Mouse (Mus musculus): ENCODE results near the gene Ociad2. TPM values are rescaled to one million over a fixed set of nuclear protein-coding genes. Genes with fewer than 3 reads are reported as not detected.
A peak's percentile ranks its signal among the peaks of the same experiment; 100 is the strongest.

The Ociad2 gene
- polyA plus RNA-seq, 1 experiment from 2014 or later: 1.2 TPM

GRCm38 (mm10) chr5:73379908-73380307, 39.1 kb upstream of the Ociad2 start:
- H3K36me3 ChIP-seq (replicated peaks; ENCODE audit: insufficient read depth, low read length): no peaks in the 10 kb centered on the region
- no peak overlapping the region for H3K9ac ChIP-seq (replicated peaks)
- peak; percentile 92 for TF ChIP-seq CTCF (IDR thresholded peaks at IDR 0.05; ENCODE audit: low read depth)
- no peak for TF ChIP-seq EP300 (IDR thresholded peaks at IDR 0.05; ENCODE audit: low read depth)
- no peak overlapping the region for H3K4me2 ChIP-seq (ENCODE audit: low read depth, low read length)
- no peaks in the 10 kb centered on the region for H3K4me1 ChIP-seq (ENCODE audit: insufficient read depth)
- H3K4me3 ChIP-seq (ENCODE audit: low read depth, low read length): no peak overlapping the region
- peak; percentile 79 for ATAC-seq
- no peaks in the 10 kb centered on the region for H3K9me3 ChIP-seq (ENCODE audit: low read length)
- 30% methylated on average over 3 of the region's 3 CpGs for WGBS (ENCODE audit: insufficient replicate concordance)
- DNase-seq: peak; percentile 88
- no peaks in the 10 kb centered on the region for H3K27me3 ChIP-seq (ENCODE audit: insufficient read depth, low read length)
- no peak overlapping the region for H3K27ac ChIP-seq (ENCODE audit: low read depth)

GRCm38 (mm10) chr5:73376491-73376890, 35.7 kb upstream of the Ociad2 start:
- TF ChIP-seq EP300 (IDR thresholded peaks at IDR 0.05; ENCODE audit: low read depth) (no peak), CTCF (IDR thresholded peaks at IDR 0.05; ENCODE audit: low read depth) (no peak)
- Histone ChIP-seq H3K9ac (replicated peaks) (no peak overlapping the region), H3K4me2 (ENCODE audit: low read depth, low read length) (no peak overlapping the region), H3K9me3 (ENCODE audit: low read length) (no peaks in the 10 kb centered on the region), H3K27me3 (ENCODE audit: insufficient read depth, low read length) (no peaks in the 10 kb centered on the region), H3K27ac (ENCODE audit: low read depth) (no peak overlapping the region), H3K4me1 (ENCODE audit: insufficient read depth) (no peaks in the 10 kb centered on the region), H3K4me3 (ENCODE audit: low read depth, low read length) (no peak overlapping the region), H3K36me3 (replicated peaks; ENCODE audit: insufficient read depth, low read length) (no peaks in the 10 kb centered on the region)
- WGBS (ENCODE audit: insufficient replicate concordance): 65% methylated on average over 7 of the region's 7 CpGs
- DNase-seq (no peak), ATAC-seq (no peak)

- H3K4me3 ChIP-seq (ENCODE audit: low read depth, low read length): no peak overlapping the region
- no peak for TF ChIP-seq CTCF (IDR thresholded peaks at IDR 0.05; ENCODE audit: low read depth)
- TF ChIP-seq EP300 (IDR thresholded peaks at IDR 0.05; ENCODE audit: low read depth): no peak
- H3K27ac ChIP-seq (ENCODE audit: low read depth): no peak overlapping the region
- H3K4me2 ChIP-seq (ENCODE audit: low read depth, low read length): no peak overlapping the region
- no peaks in the 10 kb centered on the region for H3K4me1 ChIP-seq (ENCODE audit: insufficient read depth)
- H3K9ac ChIP-seq (replicated peaks): no peak overlapping the region
- no peaks in the 10 kb centered on the region for H3K9me3 ChIP-seq (ENCODE audit: low read length)
- no peaks in the 10 kb centered on the region for H3K27me3 ChIP-seq (ENCODE audit: insufficient read depth, low read length)
- no peaks in the 10 kb centered on the region for H3K36me3 ChIP-seq (replicated peaks; ENCODE audit: insufficient read depth, low read length)
- no peak for DNase-seq
- ATAC-seq: no peak
- 78% methylated on average over 9 of the region's 9 CpGs for WGBS (ENCODE audit: insufficient replicate concordance)
Observed at GRCm38 (mm10) chr5:73376041-73376440, 35.2 kb upstream of the Ociad2 start.

- 72% methylated on average over 3 of the region's 3 CpGs for WGBS (ENCODE audit: insufficient replicate concordance)
- Histone ChIP-seq H3K27ac (ENCODE audit: low read depth) (no peak overlapping the region), H3K36me3 (replicated peaks; ENCODE audit: insufficient read depth, low read length) (no peaks in the 10 kb centered on the region), H3K4me1 (ENCODE audit: insufficient read depth) (no peaks in the 10 kb centered on the region), H3K9ac (replicated peaks) (no peak overlapping the region), H3K4me3 (ENCODE audit: low read depth, low read length) (no peak overlapping the region), H3K27me3 (ENCODE audit: insufficient read depth, low read length) (no peaks in the 10 kb centered on the region), H3K4me2 (ENCODE audit: low read depth, low read length) (no peak overlapping the region), H3K9me3 (ENCODE audit: low read length) (no peaks in the 10 kb centered on the region)
- no peak for TF ChIP-seq CTCF (IDR thresholded peaks at IDR 0.05; ENCODE audit: low read depth)
- no peak for TF ChIP-seq EP300 (IDR thresholded peaks at IDR 0.05; ENCODE audit: low read depth)
- DNase-seq: no peak
- no peak for ATAC-seq
Observed at GRCm38 (mm10) chr5:73373184-73373583, 32.4 kb upstream of the Ociad2 start.

GRCm38 (mm10) chr5:73372601-73373000, 31.8 kb upstream of the Ociad2 start:
- Histone ChIP-seq H3K27me3 (ENCODE audit: insufficient read depth, low read length) (no peaks in the 10 kb centered on the region), H3K36me3 (replicated peaks; ENCODE audit: insufficient read depth, low read length) (no peaks in the 10 kb centered on the region), H3K27ac (ENCODE audit: low read depth) (no peak overlapping the region), H3K4me1 (ENCODE audit: insufficient read depth) (no peaks in the 10 kb centered on the region), H3K9me3 (ENCODE audit: low read length) (no peaks in the 10 kb centered on the region), H3K4me2 (ENCODE audit: low read depth, low read length) (no peak overlapping the region), H3K4me3 (ENCODE audit: low read depth, low read length) (no peak overlapping the region), H3K9ac (replicated peaks) (no peak overlapping the region)
- 76% methylated on average over 5 of the region's 5 CpGs for WGBS (ENCODE audit: insufficient replicate concordance)
- ATAC-seq (no peak), DNase-seq (no peak)
- no peak for TF ChIP-seq EP300 (IDR thresholded peaks at IDR 0.05; ENCODE audit: low read depth)
- TF ChIP-seq CTCF (IDR thresholded peaks at IDR 0.05; ENCODE audit: low read depth): no peak

- Histone ChIP-seq H3K9ac (replicated peaks) (no peak overlapping the region), H3K4me1 (ENCODE audit: insufficient read depth) (peaks cover 3% of the 10 kb centered on the region; the same call in 1 of the 2 replicates), H3K27me3 (ENCODE audit: insufficient read depth, low read length) (no peaks in the 10 kb centered on the region), H3K36me3 (replicated peaks; ENCODE audit: insufficient read depth, low read length) (no peaks in the 10 kb centered on the region), H3K4me3 (ENCODE audit: low read depth, low read length) (no peak overlapping the region), H3K27ac (ENCODE audit: low read depth) (no peak overlapping the region), H3K9me3 (ENCODE audit: low read length) (no peaks in the 10 kb centered on the region), H3K4me2 (ENCODE audit: low read depth, low read length) (no peak overlapping the region)
- ATAC-seq: no peak
- 72% methylated on average over 3 of the region's 3 CpGs for WGBS (ENCODE audit: insufficient replicate concordance)
- no peak for TF ChIP-seq EP300 (IDR thresholded peaks at IDR 0.05; ENCODE audit: low read depth)
- no peak for TF ChIP-seq CTCF (IDR thresholded peaks at IDR 0.05; ENCODE audit: low read depth)
- no peak for DNase-seq
Observed at GRCm38 (mm10) chr5:73369731-73370130, 28.9 kb upstream of the Ociad2 start.
